In genomic region chr3:95861796-95862195, GRCm38 (mm10) we compare ENCODE assay signal across 9 mouse cellular contexts. TPM values are rescaled to one million over a fixed set of nuclear protein-coding genes. Genes with fewer than 3 reads are reported as not detected.
DNase-seq lines count a peak whose midpoint lies in the region; ATAC-seq and TF ChIP-seq lines count a peak whose summit lies in the region.
"Had no signal": no experiment of that assay in that cellular context is flagged by ENCODE, and none has a peak within 500 bp of the region (broad histone marks: within the 10 kb centered on the region; RNA-seq: fewer than 3 reads in every experiment).

No protein-coding gene starts in this region.

- H3K27ac ChIP-seq in cerebellum, adult 2 months (ENCODE audit: insufficient read depth, low read length), result no peak overlapping the region
- no peak overlapping the region for H3K27ac ChIP-seq in intestine, postnatal 0 days (ENCODE audit: low read depth, low read length)
- H3K27ac ChIP-seq: embryonic facial prominence, embryonic 13.5 days had no signal

- no peak overlapping the region for H3K4me3 ChIP-seq in cerebellum, adult 2 months (replicated peaks; ENCODE audit: insufficient read depth, low read depth, low read length)
- no peak overlapping the region for H3K4me3 ChIP-seq in intestine, postnatal 0 days (ENCODE audit: low read depth, low read length)
- H3K4me3 ChIP-seq: embryonic facial prominence, embryonic 13.5 days had no signal

- H3K4me2 ChIP-seq in intestine, postnatal 0 days (replicated peaks; ENCODE audit: low read depth), result no peak overlapping the region
- H3K4me2 ChIP-seq: embryonic facial prominence, embryonic 13.5 days had no signal

- no peak for TF ChIP-seq POLR2A in cerebellum, adult 2 months (IDR thresholded peaks at IDR 0.05; ENCODE audit: borderline replicate concordance, insufficient read depth, low read length)

- peak; percentile 27 to 42 for DNase-seq in urinary bladder, postnatal 36 days (ENCODE audit: low spot score in 2 of 2)
- no peak for DNase-seq in urinary bladder, adult 2 months (ENCODE audit: low spot score)
- DNase-seq in cerebellum, adult 2 months, result peak in 1 of 2 experiments; percentile 68
- DNase-seq in gastrocnemius, postnatal 14 days, result peak; percentile 48
- peak; percentile 63 for DNase-seq in liver
- peak; percentile 92 for DNase-seq in naive thymus-derived CD4-positive, alpha-beta T cell, adult 2 months (ENCODE audit: low read depth)
- peak; percentile 89 for DNase-seq in thymus, postnatal 0 days (ENCODE audit: low spot score)

- no peak overlapping the region for H3K9ac ChIP-seq in intestine, postnatal 0 days (ENCODE audit: low read depth, low read length)
- H3K9ac ChIP-seq: embryonic facial prominence, embryonic 13.5 days had no signal

- H3K36me3 ChIP-seq in intestine, postnatal 0 days (ENCODE audit: control insufficient read depth, insufficient read depth), result peaks cover 24% of the 10 kb centered on the region

- TF ChIP-seq CTCF in cerebellum, adult 2 months (IDR thresholded peaks at IDR 0.05; ENCODE audit: borderline replicate concordance, insufficient read depth, low read depth, low read length), result peak; percentile 54
- peak; percentile 92 for TF ChIP-seq CTCF in intestine, postnatal 0 days (IDR thresholded peaks at IDR 0.05; ENCODE audit: low read depth)

- intact Hi-C loops in gastrocnemius, postnatal 14 days (cut with DNase I; ENCODE audit: low total_unique reads), result loop anchor here (5.0 to 10.0 kb wide), 2 partner anchors 46 to 193 kb away; partner anchors contain the start of gene Vps45

- H3K4me1 ChIP-seq in cerebellum, adult 2 months (ENCODE audit: control insufficient read depth, insufficient read depth, low read length), result peaks cover 9% of the 10 kb centered on the region; the same call in 1 of the 2 replicates
- H3K4me1 ChIP-seq in intestine, postnatal 0 days (replicated peaks; ENCODE audit: control insufficient read depth, insufficient read depth, low read length), result no peaks in the 10 kb centered on the region
- H3K4me1 ChIP-seq: embryonic facial prominence, embryonic 13.5 days had no signal

- ATAC-seq in intestine, postnatal 0 days, result peak; percentile 60

- H3K27me3 ChIP-seq in cerebellum, adult 2 months (ENCODE audit: control insufficient read depth, insufficient read depth, low read length), result no peaks in the 10 kb centered on the region
- no peaks in the 10 kb centered on the region for H3K27me3 ChIP-seq in intestine, postnatal 0 days (replicated peaks; ENCODE audit: control insufficient read depth, insufficient read depth, low read length)
- H3K27me3 ChIP-seq: embryonic facial prominence, embryonic 13.5 days had no signal

- no peaks in the 10 kb centered on the region for H3K9me3 ChIP-seq in intestine, postnatal 0 days (ENCODE audit: control insufficient read depth)
- H3K9me3 ChIP-seq: embryonic facial prominence, embryonic 13.5 days had no signal

- WGBS in cerebellum, adult 2 months, result 37% methylated on average over 2 of the region's 2 CpGs
- WGBS in intestine, postnatal 0 days, result 29% methylated on average over 2 of the region's 2 CpGs

RNA-seq across cellular contexts. Expression of gene Prpf3, which starts 6.1 kb away (rescaled TPM):
- 26.6 and 29.7 TPM in 2 replicates for polyA plus RNA-seq in urinary bladder, adult 2 months (2012; rRNA removed)
- polyA plus RNA-seq in cerebellum, adult 2 months (2012; rRNA removed), result 39.6 and 41.6 TPM in 2 replicates
- total RNA-seq in gastrocnemius, postnatal 14 days (2021), result 10 to 100 TPM; 12.2 to 13.9 TPM
- 14.9 and 16.5 TPM in 2 replicates for polyA plus RNA-seq in intestine, postnatal 0 days (2015; fragmentation: Nextera tagmentation; extraction: Ambion mirVana)
- polyA plus RNA-seq in thymus, postnatal 0 days (2015; fragmentation: Nextera tagmentation; extraction: Ambion mirVana), result 46.9 and 49.3 TPM in 2 replicates

RNA-seq across cellular contexts. Expression of gene Mrps21, which starts 9.5 kb away (rescaled TPM):
- polyA plus RNA-seq in urinary bladder, adult 2 months (2012; rRNA removed), result 245 and 291 TPM in 2 replicates
- 265 and 281 TPM in 2 replicates for polyA plus RNA-seq in cerebellum, adult 2 months (2012; rRNA removed)
- total RNA-seq in gastrocnemius, postnatal 14 days (2021), result 100 to 1,000 TPM; 262 to 274 TPM
- 353 and 369 TPM in 2 replicates for polyA plus RNA-seq in intestine, postnatal 0 days (2015; fragmentation: Nextera tagmentation; extraction: Ambion mirVana)
- polyA plus RNA-seq in thymus, postnatal 0 days (2015; fragmentation: Nextera tagmentation; extraction: Ambion mirVana), result 372 and 418 TPM in 2 replicates

RNA-seq across cellular contexts. Expression of gene Ciart, which starts 20.3 kb away (rescaled TPM):
- 37.5 and 49.5 TPM in 2 replicates for polyA plus RNA-seq in urinary bladder, adult 2 months (2012; rRNA removed)
- polyA plus RNA-seq in cerebellum, adult 2 months (2012; rRNA removed), result 48.4 and 48.7 TPM in 2 replicates
- total RNA-seq in gastrocnemius, postnatal 14 days (2021), result 1 to 10 TPM in 1 of 2 experiments, under 1 TPM in 1; 0.90 to 1.7 TPM
- polyA plus RNA-seq in intestine, postnatal 0 days (2015; fragmentation: Nextera tagmentation; extraction: Ambion mirVana), result 1.3 and 2.1 TPM in 2 replicates
- polyA plus RNA-seq in thymus, postnatal 0 days (2015; fragmentation: Nextera tagmentation; extraction: Ambion mirVana), result 2.7 and 3.2 TPM in 2 replicates

RNA-seq across cellular contexts. Expression of gene BC028528, which starts 30.0 kb away (rescaled TPM):
- polyA plus RNA-seq in urinary bladder, adult 2 months (2012; rRNA removed), result 28.6 and 30.4 TPM in 2 replicates
- polyA plus RNA-seq in cerebellum, adult 2 months (2012; rRNA removed), result 9.0 and 9.3 TPM in 2 replicates
- 10 to 100 TPM; 14.2 to 17.0 TPM for total RNA-seq in gastrocnemius, postnatal 14 days (2021)
- polyA plus RNA-seq in intestine, postnatal 0 days (2015; fragmentation: Nextera tagmentation; extraction: Ambion mirVana), result 10.9 and 11.9 TPM in 2 replicates
- polyA plus RNA-seq in thymus, postnatal 0 days (2015; fragmentation: Nextera tagmentation; extraction: Ambion mirVana), result 15.9 and 17.7 TPM in 2 replicates

RNA-seq across cellular contexts. Expression of gene Aph1a, which starts 32.0 kb away (rescaled TPM):
- polyA plus RNA-seq in urinary bladder, adult 2 months (2012; rRNA removed), result 84.0 and 96.2 TPM in 2 replicates
- polyA plus RNA-seq in cerebellum, adult 2 months (2012; rRNA removed), result 78.1 and 80.3 TPM in 2 replicates
- 10 to 100 TPM; 53.0 to 56.6 TPM for total RNA-seq in gastrocnemius, postnatal 14 days (2021)
- polyA plus RNA-seq in intestine, postnatal 0 days (2015; fragmentation: Nextera tagmentation; extraction: Ambion mirVana), result 42.2 and 52.4 TPM in 2 replicates
- polyA plus RNA-seq in thymus, postnatal 0 days (2015; fragmentation: Nextera tagmentation; extraction: Ambion mirVana), result 27.8 and 32.4 TPM in 2 replicates
